Mouse (Mus musculus) midbrain, embryonic 10.5 days (tissue): ENCODE results near the gene Syne4. TPM values are rescaled to one million over a fixed set of nuclear protein-coding genes. Genes with fewer than 3 reads are reported as not detected.

ENCODE experiments used
- DNase-seq: peaks from one replicate; pipeline ENCODE4 v3.0.0-alpha.2; 2017; ENCODE audit warnings: low spot score
- H3K27ac ChIP-seq: fragments of 300-500 bp; sonication (generic); replicated peaks from 2 replicates; pipeline ENCODE4 v1.5.1; 2016; ENCODE audit warnings: mild to moderate bottlenecking
- H3K27me3 ChIP-seq: fragments of 300-500 bp; sonication (generic); 2 replicates; pipeline ENCODE4 v1.6.1; 2016; ENCODE audit warnings: low read depth, mild to moderate bottlenecking; ENCODE audit not compliant: poor library complexity, severe bottlenecking
- H3K36me3 ChIP-seq: fragments of 300-500 bp; sonication (generic); 2 replicates; pipeline ENCODE4 v1.6.1; 2016; ENCODE audit warnings: mild to moderate bottlenecking, moderate library complexity
- H3K4me1 ChIP-seq: fragments of 300-500 bp; sonication (generic); 2 replicates; pipeline ENCODE4 v1.6.1; 2016
- H3K4me3 ChIP-seq: fragments of 300-500 bp; sonication (generic); 2 replicates; pipeline ENCODE4 v1.5.1; 2016; ENCODE audit warnings: mild to moderate bottlenecking, moderate library complexity
- H3K9me3 ChIP-seq: fragments of 300-500 bp; sonication (generic); replicated peaks from 2 replicates; pipeline ENCODE4 v1.6.1; 2016; ENCODE audit warnings: mild to moderate bottlenecking
- WGBS: fragments of 180-500 bp; shearing (Covaris S2); methylation state at CpG from one replicate; pipeline ENCODE4 v1.1.7; 2016; 5-methylcytosine and 5-hydroxymethylcytosine counted together
- polyA plus RNA-seq: library from polyadenylated mRNA; unstranded; fragments of >200 nt; fragmentation: Nextera tagmentation; extraction: Ambion mirVana; gene quantifications from 2 replicates; pipeline ENCODE4 v1.2.1, GENCODE M21; 2016

Gene Syne4
- 13.7 and 14.8 TPM in 2 replicates for polyA plus RNA-seq

- peak; percentile 21 for DNase-seq
- 1% methylated on average over 9 of the region's 9 CpGs for WGBS
- no peaks in the 10 kb centered on the region for H3K27me3 ChIP-seq
- H3K27ac ChIP-seq = peak within 1 kb of the TSS; percentile 39
- no peaks in the 10 kb centered on the region for H3K9me3 ChIP-seq
- peaks cover 41% of the 10 kb centered on the region for H3K36me3 ChIP-seq
- H3K4me1 ChIP-seq = peaks cover 19% of the 10 kb centered on the region
- H3K4me3 ChIP-seq = peak within 1 kb of the TSS; percentile 45
Observed at GRCm38 (mm10) chr7:30314721-30315155, at the start of gene Syne4. TSS of gene Syne4 (plus strand) at chr7:30314807.

DNA sequence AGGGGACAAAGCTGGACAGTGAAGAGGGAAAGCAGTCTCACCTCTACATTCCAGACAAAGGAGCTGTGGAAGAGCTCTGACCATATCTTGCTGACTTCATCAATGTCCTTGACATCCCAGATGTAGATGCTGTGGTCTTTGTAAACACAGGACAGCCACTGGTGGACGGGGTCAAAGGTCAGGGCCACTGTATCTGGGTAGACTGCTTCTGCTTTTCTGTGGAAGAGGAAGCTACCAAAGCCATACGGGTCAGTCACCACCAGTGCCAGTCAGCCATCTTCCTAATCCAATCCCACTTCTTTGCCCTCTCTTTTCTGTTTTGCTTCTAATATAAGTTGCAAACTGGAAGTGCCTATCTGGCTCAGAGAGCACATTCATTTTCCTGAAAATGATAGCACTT is 49.6 kb upstream of the Syne4 start:
- H3K27ac ChIP-seq = no peak overlapping the region
- H3K4me1 ChIP-seq = no peaks in the 10 kb centered on the region
- no peaks in the 10 kb centered on the region for H3K27me3 ChIP-seq
- no peak for DNase-seq
- WGBS = 76% methylated on average over 2 of the region's 2 CpGs
- H3K36me3 ChIP-seq = peaks cover 86% of the 10 kb centered on the region
- H3K9me3 ChIP-seq = no peaks in the 10 kb centered on the region
- H3K4me3 ChIP-seq = no peak overlapping the region

GRCm38 (mm10) chr7:30265531-30265930 is 49.1 kb upstream of the Syne4 start:
- Histone ChIP-seq H3K27ac (no peak overlapping the region), H3K9me3 (no peaks in the 10 kb centered on the region), H3K36me3 (peaks cover 88% of the 10 kb centered on the region), H3K27me3 (no peaks in the 10 kb centered on the region), H3K4me1 (no peaks in the 10 kb centered on the region), H3K4me3 (no peak overlapping the region)
- DNase-seq = no peak
- 96% methylated on average over 5 of the region's 5 CpGs for WGBS

GRCm38 (mm10) chr7:30265935-30266334 is 48.7 kb upstream of the Syne4 start:
- no peak overlapping the region for H3K4me3 ChIP-seq
- H3K9me3 ChIP-seq = no peaks in the 10 kb centered on the region
- no peaks in the 10 kb centered on the region for H3K4me1 ChIP-seq
- H3K36me3 ChIP-seq = peaks cover 90% of the 10 kb centered on the region
- H3K27ac ChIP-seq = no peak overlapping the region
- no peaks in the 10 kb centered on the region for H3K27me3 ChIP-seq
- WGBS = 93% methylated on average over 7 of the region's 7 CpGs
- DNase-seq = no peak

DNA sequence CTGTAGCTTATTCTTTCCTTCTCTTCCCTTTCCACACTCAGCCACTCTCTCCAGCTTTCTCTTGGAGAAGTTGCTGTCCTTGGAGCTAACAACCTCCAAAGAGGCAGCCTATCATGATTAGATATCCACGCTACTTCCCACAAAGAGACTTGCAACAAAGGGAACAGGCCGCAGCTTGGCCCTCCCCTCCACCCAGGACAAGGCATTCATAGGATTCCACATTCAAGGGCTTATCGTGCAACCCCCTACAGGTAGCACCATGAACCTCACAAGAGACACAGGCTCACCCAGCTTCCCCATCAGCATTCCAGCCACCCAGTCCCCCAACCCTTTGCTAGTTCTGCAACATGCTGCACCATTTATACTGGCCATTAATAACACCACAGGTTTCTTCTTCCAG is 47.8 kb upstream of the Syne4 start:
- whole genome bisulfite sequencing = 84% methylated on average over 3 of the region's 3 CpGs
- H3K27me3 ChIP-seq = no peaks in the 10 kb centered on the region
- H3K4me3 ChIP-seq = no peak overlapping the region
- peaks cover 90% of the 10 kb centered on the region for H3K36me3 ChIP-seq
- DNase-seq = no peak
- H3K9me3 ChIP-seq = no peaks in the 10 kb centered on the region
- no peaks in the 10 kb centered on the region for H3K4me1 ChIP-seq
- H3K27ac ChIP-seq = no peak overlapping the region

DNA sequence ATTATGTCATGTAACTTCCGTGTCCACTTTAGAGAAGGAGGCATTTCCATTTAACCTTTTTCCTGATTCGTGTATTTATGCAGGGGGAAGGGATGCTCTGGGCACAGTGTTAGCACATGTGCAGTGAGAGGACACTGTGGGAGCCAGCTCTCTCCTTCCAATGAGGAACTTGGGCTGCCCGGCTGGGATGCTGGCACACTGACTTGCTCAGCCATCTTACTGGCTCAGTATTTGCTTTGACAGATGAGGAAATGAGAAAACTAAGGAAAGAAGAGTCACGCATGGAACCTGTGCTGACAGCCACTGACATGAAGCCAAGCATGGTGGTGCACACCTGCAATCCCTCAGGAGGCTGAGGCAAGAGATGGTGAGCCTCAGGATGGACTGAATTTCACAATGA is 45.0 kb upstream of the Syne4 start:
- Histone ChIP-seq H3K36me3 (peaks cover 83% of the 10 kb centered on the region), H3K27ac (no peak overlapping the region), H3K4me1 (no peaks in the 10 kb centered on the region), H3K9me3 (no peaks in the 10 kb centered on the region), H3K27me3 (no peaks in the 10 kb centered on the region), H3K4me3 (no peak overlapping the region)
- no peak for DNase-seq
- WGBS = 89% methylated on average over 4 of the region's 4 CpGs

DNA sequence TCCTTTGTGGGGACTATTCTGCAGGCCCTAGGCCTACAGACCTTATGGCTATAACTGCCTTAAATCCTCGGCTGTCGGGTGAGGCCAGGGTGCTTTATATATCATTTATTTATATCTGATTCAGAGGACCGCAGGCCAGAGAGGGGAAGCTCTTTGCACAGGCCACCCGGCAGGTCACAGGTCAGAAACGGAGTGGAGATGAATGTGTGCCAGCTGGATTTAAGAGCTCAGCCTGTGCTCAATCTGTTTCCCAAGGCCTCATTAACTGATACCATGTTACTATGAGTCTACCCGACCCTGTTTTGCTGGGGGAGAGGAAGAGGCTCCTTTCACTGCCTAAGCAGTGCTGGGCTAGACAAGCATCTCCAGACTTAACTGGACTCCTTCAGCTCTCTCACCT is 40.2 kb upstream of the Syne4 start:
- H3K36me3 ChIP-seq = peaks cover 39% of the 10 kb centered on the region
- H3K4me3 ChIP-seq = no peak overlapping the region
- DNase-seq = no peak
- WGBS = 86% methylated on average over 6 of the region's 6 CpGs
- H3K27ac ChIP-seq = no peak overlapping the region
- H3K9me3 ChIP-seq = no peaks in the 10 kb centered on the region
- peaks cover 8% of the 10 kb centered on the region for H3K4me1 ChIP-seq
- no peaks in the 10 kb centered on the region for H3K27me3 ChIP-seq

GRCm38 (mm10) chr7:30278911-30279310 is 35.7 kb upstream of the Syne4 start:
- Histone ChIP-seq H3K4me1 (peaks cover 22% of the 10 kb centered on the region), H3K27me3 (no peaks in the 10 kb centered on the region), H3K27ac (no peak overlapping the region), H3K9me3 (no peaks in the 10 kb centered on the region), H3K4me3 (peak overlapping the region; percentile 80; the same call in 1 of the 2 replicates), H3K36me3 (peaks cover 1% of the 10 kb centered on the region; the same call in 1 of the 2 replicates)
- no peak for DNase-seq
- WGBS = 54% methylated on average over 2 of the region's 2 CpGs

DNA sequence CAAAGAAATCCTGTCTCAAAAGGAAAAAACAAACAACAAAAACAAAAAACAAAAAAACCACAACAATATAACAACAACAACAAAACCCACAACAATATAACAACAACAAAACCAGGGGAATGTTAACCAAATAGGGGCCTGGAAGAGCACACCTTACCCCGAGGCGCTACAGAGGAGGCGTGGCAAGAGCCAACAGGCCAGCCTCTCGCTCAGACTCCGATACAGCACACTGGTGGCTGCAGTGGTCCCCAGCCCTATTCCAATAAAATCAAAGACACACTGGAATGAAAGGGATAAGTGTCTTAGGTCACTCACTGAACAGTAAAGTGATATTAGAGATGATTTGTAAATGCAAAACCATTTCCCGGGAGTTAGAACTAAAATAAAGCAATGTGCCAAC is 35.1 kb upstream of the Syne4 start:
- Histone ChIP-seq H3K27me3 (no peaks in the 10 kb centered on the region), H3K9me3 (no peaks in the 10 kb centered on the region), H3K27ac (peak overlapping the region; percentile 90), H3K4me1 (peaks cover 22% of the 10 kb centered on the region), H3K4me3 (peak overlapping the region; percentile 80), H3K36me3 (no peaks in the 10 kb centered on the region)
- WGBS = 0% methylated on average over 6 of the region's 6 CpGs
- DNase-seq = peak; percentile 23

DNA sequence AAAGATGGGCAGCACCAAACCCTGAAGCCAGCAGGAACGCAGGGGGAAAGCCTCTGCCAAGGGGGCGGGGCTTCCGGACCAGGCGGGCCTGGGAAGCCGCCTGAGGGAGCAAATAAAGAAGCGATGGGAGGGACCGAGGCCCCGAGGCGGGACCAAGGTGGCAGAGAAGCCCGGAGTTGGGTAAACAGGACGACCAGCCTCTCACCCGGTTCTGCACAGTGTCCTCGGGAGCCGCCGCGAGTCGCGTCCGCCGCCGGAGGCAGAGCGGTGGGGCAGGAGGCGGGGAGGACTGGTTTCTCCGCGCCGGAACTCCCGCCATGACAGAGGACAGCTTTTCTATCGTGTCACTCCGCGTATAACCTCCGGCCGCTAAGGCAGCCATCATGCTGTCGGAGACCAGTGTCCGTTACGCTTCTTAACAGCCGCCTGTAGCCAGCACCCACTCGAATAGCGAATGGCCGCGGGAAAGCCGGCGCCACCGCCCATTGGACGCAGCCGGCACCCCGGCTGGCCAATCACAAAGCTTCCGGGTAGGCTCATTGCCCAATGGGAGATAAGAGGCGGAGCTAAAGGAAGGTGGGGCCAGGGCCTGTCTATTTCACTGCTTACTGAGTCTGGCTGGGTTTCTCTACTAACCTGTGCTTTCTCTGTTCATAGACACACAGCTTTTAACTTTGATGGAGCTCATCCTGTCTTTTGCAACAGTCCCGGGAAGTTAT is 34.5 kb upstream of the Syne4 start, which contains the start of the genes Thap8 and Wdr62:
Gene Thap8 (plus strand): TSS at position 144 of the 719 bp plus-strand sequence.
Gene Wdr62 (minus strand): TSS at position 469 of the 719 bp plus-strand sequence.
- peak within 1 kb of the TSS; percentile 80 for H3K4me3 ChIP-seq
- peak; percentile 95 for DNase-seq
- H3K36me3 ChIP-seq = no peaks in the 10 kb centered on the region
- peak within 1 kb of the TSS; percentile 90 for H3K27ac ChIP-seq
- WGBS = 0% methylated on average over 49 of the region's 49 CpGs
- H3K9me3 ChIP-seq = no peaks in the 10 kb centered on the region
- H3K4me1 ChIP-seq = peaks cover 22% of the 10 kb centered on the region
- H3K27me3 ChIP-seq = no peaks in the 10 kb centered on the region

DNA sequence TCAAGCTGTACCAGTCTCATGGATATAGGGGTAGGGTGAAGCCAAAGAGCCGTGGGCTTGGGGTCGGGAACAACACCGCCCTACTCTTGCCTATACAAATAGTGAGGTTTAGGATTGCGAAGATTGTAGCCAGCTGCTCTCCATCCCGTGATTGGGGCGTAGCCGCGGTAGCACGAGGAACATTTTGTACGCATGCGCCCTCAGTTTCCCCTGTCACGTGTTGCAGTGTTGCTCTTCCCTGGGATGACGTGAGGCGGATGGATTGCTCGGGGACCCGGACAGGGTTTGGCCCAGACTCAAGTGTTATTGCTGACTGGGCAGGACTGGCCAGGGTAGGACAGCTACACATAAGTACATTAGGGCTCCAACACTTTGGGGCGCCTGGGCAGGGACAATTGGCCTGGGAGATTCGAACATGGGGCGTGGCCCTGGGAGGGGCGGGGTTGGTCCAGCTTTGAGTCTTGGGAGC is 33.9 kb upstream of the Syne4 start:
- WGBS = under 1% methylated on average over 20 of the region's 20 CpGs
- Histone ChIP-seq H3K27ac (peak overlapping the region; percentile 90), H3K36me3 (no peaks in the 10 kb centered on the region), H3K9me3 (no peaks in the 10 kb centered on the region), H3K4me3 (peak overlapping the region; percentile 80), H3K27me3 (no peaks in the 10 kb centered on the region), H3K4me1 (peaks cover 22% of the 10 kb centered on the region)
- DNase-seq = peak; percentile 82

DNA sequence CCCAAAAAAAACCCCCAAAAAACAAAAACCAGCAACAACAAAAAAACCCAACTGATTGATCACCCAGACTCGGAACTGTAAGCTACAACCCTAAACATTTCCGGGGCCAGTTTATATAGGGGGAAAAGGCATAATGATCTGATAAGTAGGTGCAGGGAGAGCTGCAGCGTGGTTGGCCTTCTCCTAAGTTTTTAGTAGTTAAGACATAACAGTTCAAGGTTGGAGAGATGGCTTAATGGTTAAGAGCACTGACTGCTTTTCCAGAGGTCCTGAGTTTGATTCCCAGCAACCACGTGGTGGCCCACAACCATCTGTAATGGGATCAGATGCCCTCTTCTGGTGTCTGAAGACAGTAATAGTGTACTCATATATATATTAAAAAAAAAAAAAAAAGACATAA is 33.1 kb upstream of the Syne4 start:
- H3K36me3 ChIP-seq = no peaks in the 10 kb centered on the region
- no peak overlapping the region for H3K27ac ChIP-seq
- no peak for DNase-seq
- H3K4me1 ChIP-seq = peaks cover 22% of the 10 kb centered on the region
- WGBS = 89% methylated on average over 4 of the region's 4 CpGs
- no peaks in the 10 kb centered on the region for H3K27me3 ChIP-seq
- no peaks in the 10 kb centered on the region for H3K9me3 ChIP-seq
- peak overlapping the region; percentile 80; the same call in 1 of the 2 replicates for H3K4me3 ChIP-seq

DNA sequence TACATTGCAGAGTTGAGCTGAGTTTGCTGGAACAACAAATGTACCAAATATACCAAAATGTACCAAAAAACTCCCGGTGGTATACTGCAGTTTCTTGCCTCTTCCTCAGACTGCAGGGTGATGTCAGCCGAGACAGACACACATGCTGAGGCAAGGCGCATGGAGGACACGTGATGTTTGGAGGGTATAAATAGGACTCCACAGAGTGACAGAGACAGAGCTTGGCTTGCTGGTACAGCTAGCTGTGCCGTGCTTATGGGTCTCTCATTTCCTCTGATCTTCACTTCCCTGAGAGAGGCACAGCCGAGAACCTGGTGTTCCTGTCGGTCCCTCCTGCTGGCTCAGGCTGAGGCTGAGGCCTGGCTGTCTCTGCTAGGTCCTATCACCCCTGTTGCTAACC is 31.9 kb upstream of the Syne4 start:
- H3K9me3 ChIP-seq = no peaks in the 10 kb centered on the region
- no peaks in the 10 kb centered on the region for H3K27me3 ChIP-seq
- no peak overlapping the region for H3K27ac ChIP-seq
- H3K36me3 ChIP-seq = no peaks in the 10 kb centered on the region
- peaks cover 26% of the 10 kb centered on the region for H3K4me1 ChIP-seq
- 81% methylated on average over 7 of the region's 7 CpGs for WGBS
- no peak for DNase-seq
- no peak overlapping the region for H3K4me3 ChIP-seq
